Mouse (Mus musculus) ES-E14 (cell line): Measurements from ENCODE around the gene Oser1.

Experiments
- CHD2 ChIP-seq: IDR thresholded peaks from 2 replicates; pipeline ENCODE4 v1.6.1; 2014; ENCODE audit warnings: mild to moderate bottlenecking, low read depth, low read length, inconsistent platforms
- HCFC1 ChIP-seq: IDR thresholded peaks from 2 replicates; pipeline ENCODE4 v1.6.1; 2012; ENCODE audit warnings: low read length, inconsistent platforms, borderline replicate concordance; ENCODE audit not compliant: insufficient read depth
- MAFK ChIP-seq: IDR thresholded peaks from 2 replicates; pipeline ENCODE4 v1.6.1; 2014; ENCODE audit warnings: mild to moderate bottlenecking, low read depth, low read length, inconsistent platforms; ENCODE audit not compliant: insufficient read depth
- ZC3H11A ChIP-seq: IDR thresholded peaks from 2 replicates; pipeline ENCODE4 v1.6.1; 2012; ENCODE audit warnings: low read depth, mild to moderate bottlenecking, inconsistent platforms, low read length, borderline replicate concordance

DNA sequence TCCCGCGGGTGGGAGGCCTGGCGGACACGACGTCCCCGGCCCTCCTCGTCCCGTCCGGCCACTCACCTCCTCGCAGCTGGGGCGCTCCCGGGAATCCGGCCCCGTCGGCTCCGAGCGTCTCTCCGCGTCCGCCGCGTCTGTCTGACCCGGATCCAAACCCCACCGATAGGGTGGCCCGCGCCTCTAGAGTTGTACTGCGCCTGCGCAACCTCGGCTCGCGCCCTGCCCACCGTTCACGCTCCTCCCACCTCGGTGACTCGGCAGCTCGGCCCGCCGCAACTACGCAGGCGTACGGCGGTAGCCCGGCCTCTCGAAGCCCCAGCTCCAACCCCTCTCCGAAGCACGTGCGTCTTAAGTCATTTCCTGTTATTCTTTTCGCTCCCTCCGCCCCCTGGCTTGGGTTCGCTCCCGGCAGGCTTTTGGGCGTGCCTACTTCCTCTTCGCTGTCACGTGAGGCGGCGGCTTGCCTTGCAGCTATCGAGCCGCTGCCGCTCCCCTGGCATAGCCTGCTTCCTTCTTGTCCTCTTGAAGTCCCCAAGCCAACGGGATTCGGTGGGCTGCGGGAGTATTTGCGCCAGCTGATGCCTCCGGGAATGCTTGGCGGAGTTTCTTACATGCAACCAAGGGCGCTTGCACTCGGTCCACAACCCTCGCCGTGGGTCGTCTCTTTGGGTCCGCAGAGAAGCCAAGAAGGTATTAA, 5.0 kb downstream of the Oser1 start:
- TF ChIP-seq HCFC1 (no peak), ZC3H11A (no peak), MAFK (peak; percentile 82), CHD2 (no peak)
